Mouse (Mus musculus) bone marrow, adult 2 months (tissue): ENCODE measurements at regions not wholly inside any gene's neighbourhood (a gene's known extent, or its start where the extent isn't known, plus 50 kb on each side); places are given as distances from the start of the nearest gene placed in this dataset.

Experiments
- CTCF ChIP-seq: fragments of 200-500 bp; IDR thresholded peaks from 2 replicates; pipeline ENCODE4 v1.5.1; 2011; ENCODE audit warnings: low read length, control low read depth; ENCODE audit not compliant: control insufficient read depth, insufficient read depth
- POLR2A ChIP-seq: fragments of 200-500 bp; IDR thresholded peaks from 2 replicates; pipeline ENCODE4 v1.6.1; 2011; ENCODE audit warnings: low read depth, mild to moderate bottlenecking, control low read depth, low read length, borderline replicate concordance; ENCODE audit not compliant: control insufficient read depth

- TF ChIP-seq POLR2A (no peak), CTCF (no peak)
Measured at GRCm38 (mm10) chr2:74930702-74931101, 105.1 kb downstream of the Mtx2 start.
